Mouse (Mus musculus): ENCODE measurements at regions not wholly inside any gene's neighbourhood (a gene's known extent, or its start where the extent isn't known, plus 50 kb on each side); places are given as distances from the start of the nearest gene placed in this dataset.

- 73% methylated on average over 10 of the region's 10 CpGs for WGBS
- Histone ChIP-seq H3K4me1 (ENCODE audit: control insufficient read depth, insufficient read depth, low read length) (no peaks in the 10 kb centered on the region), H3K36me3 (ENCODE audit: control insufficient read depth, insufficient read depth, low read length) (no peaks in the 10 kb centered on the region), H3K9me3 (ENCODE audit: control insufficient read depth, low read length) (no peaks in the 10 kb centered on the region), H3K27ac (ENCODE audit: low read depth, low read length) (no peak overlapping the region), H3K4me3 (ENCODE audit: low read length) (no peak overlapping the region), H3K4me2 (replicated peaks; ENCODE audit: low read depth, low read length) (no peak overlapping the region), H3K9ac (ENCODE audit: low read depth, low read length) (no peak overlapping the region), H3K27me3 (ENCODE audit: control insufficient read depth, insufficient read depth, low read length) (no peaks in the 10 kb centered on the region)
- ATAC-seq (ENCODE audit: low FRiP score, low TSS enrichment) = no peak
These were observed 514.1 kb upstream of the Gm10131 start for GRCm38 (mm10) chr8:34625670-34626069.

- Histone ChIP-seq H3K9me3 (ENCODE audit: control insufficient read depth, low read length) (no peaks in the 10 kb centered on the region), H3K27me3 (ENCODE audit: control insufficient read depth, insufficient read depth, low read length) (no peaks in the 10 kb centered on the region), H3K4me2 (replicated peaks; ENCODE audit: low read depth, low read length) (no peak overlapping the region), H3K36me3 (ENCODE audit: control insufficient read depth, insufficient read depth, low read length) (no peaks in the 10 kb centered on the region), H3K4me3 (ENCODE audit: low read length) (no peak overlapping the region), H3K9ac (ENCODE audit: low read depth, low read length) (no peak overlapping the region), H3K27ac (ENCODE audit: low read depth, low read length) (no peak overlapping the region), H3K4me1 (ENCODE audit: control insufficient read depth, insufficient read depth, low read length) (no peaks in the 10 kb centered on the region)
- no peak for ATAC-seq (ENCODE audit: low FRiP score, low TSS enrichment)
- WGBS = 79% methylated on average over 7 of the region's 7 CpGs
These were observed 512.2 kb upstream of the Gm10131 start for GRCm38 (mm10) chr8:34623783-34624182.

- Histone ChIP-seq H3K4me1 (ENCODE audit: control insufficient read depth, insufficient read depth, low read length) (no peaks in the 10 kb centered on the region), H3K27ac (ENCODE audit: low read depth, low read length) (no peak overlapping the region), H3K4me3 (ENCODE audit: low read length) (no peak overlapping the region), H3K9ac (ENCODE audit: low read depth, low read length) (no peak overlapping the region), H3K36me3 (ENCODE audit: control insufficient read depth, insufficient read depth, low read length) (no peaks in the 10 kb centered on the region), H3K4me2 (replicated peaks; ENCODE audit: low read depth, low read length) (no peak overlapping the region), H3K9me3 (ENCODE audit: control insufficient read depth, low read length) (no peaks in the 10 kb centered on the region), H3K27me3 (ENCODE audit: control insufficient read depth, insufficient read depth, low read length) (no peaks in the 10 kb centered on the region)
- WGBS = 76% methylated on average over 25 of the region's 25 CpGs
- no peak for ATAC-seq (ENCODE audit: low FRiP score, low TSS enrichment)
These were observed 510.9 kb upstream of the Gm10131 start for GRCm38 (mm10) chr8:34622177-34623114.

GRCm38 (mm10) chr8:34618046-34618445 is 506.5 kb upstream of the Gm10131 start:
- Histone ChIP-seq H3K9me3 (ENCODE audit: control insufficient read depth, low read length) (no peaks in the 10 kb centered on the region), H3K4me2 (replicated peaks; ENCODE audit: low read depth, low read length) (no peak overlapping the region), H3K27me3 (ENCODE audit: control insufficient read depth, insufficient read depth, low read length) (no peaks in the 10 kb centered on the region), H3K4me3 (ENCODE audit: low read length) (no peak overlapping the region), H3K4me1 (ENCODE audit: control insufficient read depth, insufficient read depth, low read length) (no peaks in the 10 kb centered on the region), H3K27ac (ENCODE audit: low read depth, low read length) (no peak overlapping the region), H3K9ac (ENCODE audit: low read depth, low read length) (no peak overlapping the region), H3K36me3 (ENCODE audit: control insufficient read depth, insufficient read depth, low read length) (no peaks in the 10 kb centered on the region)
- ATAC-seq (ENCODE audit: low FRiP score, low TSS enrichment) = no peak
- 25% methylated on average over 4 of the region's 5 CpGs for WGBS

- ATAC-seq (ENCODE audit: low FRiP score, low TSS enrichment) = no peak
- H3K9me3 ChIP-seq (ENCODE audit: control insufficient read depth, low read length) = no peaks in the 10 kb centered on the region
- 76% methylated on average over 4 of the region's 4 CpGs for WGBS
These were observed 503.4 kb upstream of the Gm10131 start for GRCm38 (mm10) chr8:34614987-34615386.

GRCm38 (mm10) chr8:34614031-34614526 is 502.5 kb upstream of the Gm10131 start:
- no peak overlapping the region for H3K9ac ChIP-seq (ENCODE audit: low read depth, low read length)
- no peaks in the 10 kb centered on the region for H3K9me3 ChIP-seq (ENCODE audit: control insufficient read depth, low read length)
- H3K4me3 ChIP-seq (ENCODE audit: low read length) = no peak overlapping the region
- no peak for ATAC-seq (ENCODE audit: low FRiP score, low TSS enrichment)
- H3K36me3 ChIP-seq (ENCODE audit: control insufficient read depth, insufficient read depth, low read length) = no peaks in the 10 kb centered on the region
- 62% methylated on average over 10 of the region's 10 CpGs for WGBS
- no peak overlapping the region for H3K27ac ChIP-seq (ENCODE audit: low read depth, low read length)
- H3K27me3 ChIP-seq (ENCODE audit: control insufficient read depth, insufficient read depth, low read length) = no peaks in the 10 kb centered on the region
- H3K4me1 ChIP-seq (ENCODE audit: control insufficient read depth, insufficient read depth, low read length) = no peaks in the 10 kb centered on the region
- H3K4me2 ChIP-seq (replicated peaks; ENCODE audit: low read depth, low read length) = no peak overlapping the region

More at GRCm38 (mm10) chr8:34614987-34615386, 503.4 kb upstream of the Gm10131 start:
- no peaks in the 10 kb centered on the region for H3K36me3 ChIP-seq (ENCODE audit: control insufficient read depth, insufficient read depth, low read length)
- H3K9ac ChIP-seq (ENCODE audit: low read depth, low read length) = no peak overlapping the region
- H3K27me3 ChIP-seq (ENCODE audit: control insufficient read depth, insufficient read depth, low read length) = no peaks in the 10 kb centered on the region
- no peak overlapping the region for H3K4me3 ChIP-seq (ENCODE audit: low read length)
- H3K4me1 ChIP-seq (ENCODE audit: control insufficient read depth, insufficient read depth, low read length) = no peaks in the 10 kb centered on the region
- H3K4me2 ChIP-seq (replicated peaks; ENCODE audit: low read depth, low read length) = no peak overlapping the region
- H3K27ac ChIP-seq (ENCODE audit: low read depth, low read length) = no peak overlapping the region

GRCm38 (mm10) chr8:34613138-34613537 is 501.6 kb upstream of the Gm10131 start:
- 86% methylated on average over 5 of the region's 5 CpGs for WGBS
- Histone ChIP-seq H3K9me3 (ENCODE audit: control insufficient read depth, low read length) (no peaks in the 10 kb centered on the region), H3K36me3 (ENCODE audit: control insufficient read depth, insufficient read depth, low read length) (no peaks in the 10 kb centered on the region), H3K27me3 (ENCODE audit: control insufficient read depth, insufficient read depth, low read length) (no peaks in the 10 kb centered on the region), H3K4me2 (replicated peaks; ENCODE audit: low read depth, low read length) (no peak overlapping the region), H3K9ac (ENCODE audit: low read depth, low read length) (no peak overlapping the region), H3K4me3 (ENCODE audit: low read length) (no peak overlapping the region), H3K4me1 (ENCODE audit: control insufficient read depth, insufficient read depth, low read length) (no peaks in the 10 kb centered on the region), H3K27ac (ENCODE audit: low read depth, low read length) (no peak overlapping the region)
- ATAC-seq (ENCODE audit: low FRiP score, low TSS enrichment) = no peak

GRCm38 (mm10) chr8:34612396-34612795 is 500.9 kb upstream of the Gm10131 start:
- H3K27me3 ChIP-seq (ENCODE audit: control insufficient read depth, insufficient read depth, low read length) = no peaks in the 10 kb centered on the region
- 73% methylated on average over 3 of the region's 3 CpGs for WGBS
- H3K9me3 ChIP-seq (ENCODE audit: control insufficient read depth, low read length) = no peaks in the 10 kb centered on the region
- no peak for ATAC-seq (ENCODE audit: low FRiP score, low TSS enrichment)
- H3K9ac ChIP-seq (ENCODE audit: low read depth, low read length) = no peak overlapping the region
- no peak overlapping the region for H3K4me2 ChIP-seq (replicated peaks; ENCODE audit: low read depth, low read length)
- no peaks in the 10 kb centered on the region for H3K36me3 ChIP-seq (ENCODE audit: control insufficient read depth, insufficient read depth, low read length)
- H3K27ac ChIP-seq (ENCODE audit: low read depth, low read length) = no peak overlapping the region
- no peak overlapping the region for H3K4me3 ChIP-seq (ENCODE audit: low read length)
- no peaks in the 10 kb centered on the region for H3K4me1 ChIP-seq (ENCODE audit: control insufficient read depth, insufficient read depth, low read length)

- Histone ChIP-seq H3K4me2 (replicated peaks; ENCODE audit: low read depth, low read length) (no peak overlapping the region), H3K9me3 (ENCODE audit: control insufficient read depth, low read length) (no peaks in the 10 kb centered on the region), H3K4me1 (ENCODE audit: control insufficient read depth, insufficient read depth, low read length) (no peaks in the 10 kb centered on the region), H3K27me3 (ENCODE audit: control insufficient read depth, insufficient read depth, low read length) (no peaks in the 10 kb centered on the region), H3K36me3 (ENCODE audit: control insufficient read depth, insufficient read depth, low read length) (no peaks in the 10 kb centered on the region), H3K4me3 (ENCODE audit: low read length) (no peak overlapping the region), H3K27ac (ENCODE audit: low read depth, low read length) (no peak overlapping the region), H3K9ac (ENCODE audit: low read depth, low read length) (no peak overlapping the region)
- no peak for ATAC-seq (ENCODE audit: low FRiP score, low TSS enrichment)
These were observed 498.6 kb upstream of the Gm10131 start for GRCm38 (mm10) chr8:34610186-34610585.
